Mouse (Mus musculus): Measurements from ENCODE around the gene Mrfap1. TPM values are rescaled to one million over a fixed set of nuclear protein-coding genes. Genes with fewer than 3 reads are reported as not detected.
"Not testable (repeated sequence)": the region's sequence is repeated elsewhere in the genome, so short reads cannot be mapped to it uniquely, and the experiment has no call there.

Gene Mrfap1
- total RNA-seq (2012; rRNA removed) (211 and 234 TPM in 2 replicates), total RNA-seq (2014; rRNA removed) (307 and 312 TPM in 2 replicates), polyA plus RNA-seq (2012; ENCODE audit: insufficient read length, low read depth) (317 and 357 TPM in 2 replicates)

- dilution Hi-C loops (cut with MboI; ENCODE audit: extremely low pct_ligation_motif_present, extremely low pct_unique_long_range_greater_than_20kb, low sequenced_read_pairs); H3K9me3 ChIP-seq (replicated peaks; ENCODE audit: low read length); in situ Hi-C loops (cut with MboI; ENCODE audit: low pct_ligation_motif_present, low pct_unique_long_range_greater_than_20kb, low sequenced_read_pairs): not testable (repeated sequence)
- peak within 1 kb of the TSS; percentile 69 to 96 (median 81) for H3K4me3 ChIP-seq (replicated peaks in 1 of 3; ENCODE audit: low read depth in 2 of 3, low read length in 2 of 3, poor library complexity in 1 of 3)
- H3K4me2 ChIP-seq (ENCODE audit: insufficient read depth, low read depth, poor library complexity, severe bottlenecking), result peak within 1 kb of the TSS; percentile 54
- H3K4me1 ChIP-seq (ENCODE audit: control insufficient read depth in 1 of 2, insufficient read depth in 2 of 2), result peaks cover 4 to 25% of the 10 kb centered on the region in 2 experiments; a peak in 3 of 4 replicates
- peaks cover 18% of the 10 kb centered on the region for H3K79me2 ChIP-seq (replicated peaks; ENCODE audit: control insufficient read depth, extremely low read depth, insufficient read depth, poor library complexity, severe bottlenecking)
- H3K27me3 ChIP-seq (replicated peaks), result peaks cover 15% of the 10 kb centered on the region
- H3K36me3 ChIP-seq (replicated peaks in 1 of 2; ENCODE audit: control insufficient read depth in 1 of 2, insufficient read depth in 1 of 2, low read length in 1 of 2), result peaks cover 7 to 24% of the 10 kb centered on the region in 2 experiments
- H3K27ac ChIP-seq (ENCODE audit: insufficient read depth, low read depth), result peak within 1 kb of the TSS; percentile 92
- peak within 1 kb of the TSS; percentile 90 for H3K9ac ChIP-seq (ENCODE audit: insufficient read depth, low read depth)
- DNase-seq (ENCODE audit: extremely low read depth), result peak; percentile 91
- TF ChIP-seq MEF2A (IDR thresholded peaks at IDR 0.05; ENCODE audit: borderline replicate concordance, low read depth, low read length) (peak; percentile 21; the same call in 1 of the 2 replicates), MAZ (IDR thresholded peaks at IDR 0.05; ENCODE audit: low read depth, low read length) (peak; percentile 78; the same call in 1 of the 2 replicates), HCFC1 (IDR thresholded peaks at IDR 0.05; ENCODE audit: low read depth, low read length) (peak; percentile 80), TCF12 (IDR thresholded peaks at IDR 0.05; ENCODE audit: low read depth, low read length) (peak; percentile 90), ZMIZ1 (IDR thresholded peaks at IDR 0.05; ENCODE audit: low read depth, low read length) (peak; percentile 82), TBP (conservative IDR thresholded peaks at IDR 0.05; ENCODE audit: low read depth, low read length) (peak; percentile 81), MAX (IDR thresholded peaks at IDR 0.05; ENCODE audit: low read length) (peak; percentile 96), USF2 (conservative IDR thresholded peaks at IDR 0.05; ENCODE audit: low read depth, low read length) (peak; percentile 33; the same call in 1 of the 2 replicates), NRF1 (IDR thresholded peaks at IDR 0.05; ENCODE audit: low read depth, low read length) (peak; percentile 69), NELFE (IDR thresholded peaks at IDR 0.05; ENCODE audit: low read depth, low read length) (peak; percentile 90), POLR2AphosphoS2 (IDR thresholded peaks at IDR 0.05; ENCODE audit: low read depth, low read length) (peak; percentile 56; the same call in 1 of the 2 replicates), KAT2A (IDR thresholded peaks at IDR 0.05; ENCODE audit: insufficient replicate concordance, low read length) (peak; percentile 70; the same call in 1 of the 2 replicates), UBTF (IDR thresholded peaks at IDR 0.05; ENCODE audit: low read depth, low read length) (0 out of 2 replicates have a peak, but pooled peaks have one; percentile 14), MXI1 (IDR thresholded peaks at IDR 0.05; ENCODE audit: low read depth, low read length) (peak; percentile 10; the same call in 1 of the 2 replicates), ELF1 (IDR thresholded peaks at IDR 0.05; ENCODE audit: low read depth, low read length) (peak; percentile 63; the same call in 1 of the 2 replicates), IRF4 (IDR thresholded peaks at IDR 0.05; ENCODE audit: low read depth, low read length) (peak; percentile 12; the same call in 1 of the 2 replicates), POLR2A (IDR thresholded peaks at IDR 0.05; ENCODE audit: low read depth, low read length) (peak; percentile 91)
Observed at GRCm38 (mm10) chr5:36796296-36797014, at the start of gene Mrfap1. Gene Mrfap1, minus strand, starts transcription at chr5:36796772.

GRCm38 (mm10) chr5:36844490-36844889 lies 47.9 kb upstream of the Mrfap1 start:
- Histone ChIP-seq H3K4me1 (ENCODE audit: control insufficient read depth in 1 of 2, insufficient read depth in 2 of 2) (peaks cover 0 to 6% of the 10 kb centered on the region in 2 experiments; a peak in 2 of 4 replicates), H3K9me3 (replicated peaks; ENCODE audit: low read length) (peaks cover 21% of the 10 kb centered on the region), H3K36me3 (replicated peaks in 1 of 2; ENCODE audit: control insufficient read depth in 1 of 2, insufficient read depth in 1 of 2, low read length in 1 of 2) (no peaks in the 10 kb centered on the region), H3K27ac (ENCODE audit: insufficient read depth, low read depth) (no peak overlapping the region), H3K4me2 (ENCODE audit: insufficient read depth, low read depth, poor library complexity, severe bottlenecking) (no peak overlapping the region), H3K79me2 (replicated peaks; ENCODE audit: control insufficient read depth, extremely low read depth, insufficient read depth, poor library complexity, severe bottlenecking) (no peaks in the 10 kb centered on the region), H3K27me3 (replicated peaks) (peaks cover 81% of the 10 kb centered on the region), H3K9ac (ENCODE audit: insufficient read depth, low read depth) (no peak overlapping the region), H3K4me3 (replicated peaks in 1 of 3; ENCODE audit: low read depth in 2 of 3, low read length in 2 of 3, poor library complexity in 1 of 3) (no peak overlapping the region)
- in situ Hi-C loops (cut with MboI; ENCODE audit: low pct_ligation_motif_present, low pct_unique_long_range_greater_than_20kb, low sequenced_read_pairs), result no loop called here
- no peak for DNase-seq (ENCODE audit: extremely low read depth)
- TF ChIP-seq TBP (conservative IDR thresholded peaks at IDR 0.05; ENCODE audit: low read depth, low read length) (no peak), CHD1 (IDR thresholded peaks at IDR 0.05; ENCODE audit: low read depth, low read length) (no peak), NRF1 (IDR thresholded peaks at IDR 0.05; ENCODE audit: low read depth, low read length) (no peak), SIN3A (IDR thresholded peaks at IDR 0.05; ENCODE audit: low read length) (no peak), GABPA (IDR thresholded peaks at IDR 0.05; ENCODE audit: insufficient replicate concordance, low read depth, low read length) (no peak), POLR2AphosphoS2 (IDR thresholded peaks at IDR 0.05; ENCODE audit: low read depth, low read length) (no peak), NELFE (IDR thresholded peaks at IDR 0.05; ENCODE audit: low read depth, low read length) (no peak), E2F4 (IDR thresholded peaks at IDR 0.05; ENCODE audit: insufficient replicate concordance, low read depth, low read length) (no peak), JUN (IDR thresholded peaks at IDR 0.05; ENCODE audit: insufficient read depth, low read depth, low read length) (no peak), CTCF (conservative IDR thresholded peaks at IDR 0.05 in 1 of 2, IDR thresholded peaks at IDR 0.05 in 1 of 2; ENCODE audit: low read depth in 2 of 2, low read length in 2 of 2) (no peak), USF2 (conservative IDR thresholded peaks at IDR 0.05; ENCODE audit: low read depth, low read length) (no peak), ETS1 (conservative IDR thresholded peaks at IDR 0.05; ENCODE audit: low read depth, low read length) (no peak), HCFC1 (IDR thresholded peaks at IDR 0.05; ENCODE audit: low read depth, low read length) (no peak), BHLHE40 (IDR thresholded peaks at IDR 0.05; ENCODE audit: low read depth, low read length) (no peak), RAD21 (IDR thresholded peaks at IDR 0.05; ENCODE audit: low read depth, low read length) (no peak), POLR2A (IDR thresholded peaks at IDR 0.05; ENCODE audit: low read depth, low read length) (no peak), RCOR1 (conservative IDR thresholded peaks at IDR 0.05; ENCODE audit: low read depth, low read length) (no peak), CHD2 (IDR thresholded peaks at IDR 0.05; ENCODE audit: low read length) (no peak), TCF12 (IDR thresholded peaks at IDR 0.05; ENCODE audit: low read depth, low read length) (no peak)
- dilution Hi-C loops (cut with MboI; ENCODE audit: extremely low pct_ligation_motif_present, extremely low pct_unique_long_range_greater_than_20kb, low sequenced_read_pairs), result no loop called here

All from CH12.LX (cell line).